Mouse (Mus musculus) testis, adult 2 months (tissue): ENCODE results near the gene Gzmk.

Experiments used
- CTCF ChIP-seq: fragments of 200-500 bp; IDR thresholded peaks from 2 replicates; pipeline ENCODE4 v1.5.1; 2012; ENCODE audit warnings: low read depth, mild to moderate bottlenecking, inconsistent platforms, low read length, moderate library complexity; ENCODE audit not compliant: control insufficient read depth, insufficient read depth, insufficient replicate concordance
- POLR2A ChIP-seq: fragments of 200-500 bp; IDR thresholded peaks from 2 replicates; pipeline ENCODE4 v1.6.1; 2012; ENCODE audit warnings: low read depth, mild to moderate bottlenecking, inconsistent platforms, low read length, moderate library complexity; ENCODE audit not compliant: control insufficient read depth

DNA sequence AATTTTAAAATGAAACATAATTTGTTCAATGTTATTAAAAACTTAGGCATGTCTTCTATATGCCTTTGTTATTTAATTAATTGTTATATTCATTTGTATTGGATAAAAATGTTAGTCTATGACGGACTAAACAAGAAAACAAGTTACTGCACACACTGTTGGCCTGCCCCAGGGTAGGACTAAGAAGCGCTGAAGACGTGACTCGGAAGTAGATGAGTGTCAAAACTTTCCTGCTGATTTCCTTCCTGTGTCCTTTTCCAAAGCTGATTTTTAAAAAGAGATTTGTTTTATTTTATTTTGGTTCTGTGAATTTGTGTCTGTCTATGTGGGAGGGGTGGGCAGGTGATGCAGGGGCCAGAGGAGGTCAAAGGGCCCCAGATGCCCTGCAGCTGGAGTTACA is 42.0 kb downstream of the Gzmk start:
- TF ChIP-seq CTCF (no peak), POLR2A (no peak)
